Mouse (Mus musculus): Measurements from ENCODE around the gene Hmgn3. TPM values are rescaled to one million over a fixed set of nuclear protein-coding genes. Genes with fewer than 3 reads are reported as not detected.
"Not testable (repeated sequence)": the region's sequence is repeated elsewhere in the genome, so short reads cannot be mapped to it uniquely, and the experiment has no call there.

Gene Hmgn3
- polyA plus RNA-seq (2015; fragmentation: Nextera tagmentation; extraction: Ambion mirVana): 229 and 231 TPM in 2 replicates

DNA sequence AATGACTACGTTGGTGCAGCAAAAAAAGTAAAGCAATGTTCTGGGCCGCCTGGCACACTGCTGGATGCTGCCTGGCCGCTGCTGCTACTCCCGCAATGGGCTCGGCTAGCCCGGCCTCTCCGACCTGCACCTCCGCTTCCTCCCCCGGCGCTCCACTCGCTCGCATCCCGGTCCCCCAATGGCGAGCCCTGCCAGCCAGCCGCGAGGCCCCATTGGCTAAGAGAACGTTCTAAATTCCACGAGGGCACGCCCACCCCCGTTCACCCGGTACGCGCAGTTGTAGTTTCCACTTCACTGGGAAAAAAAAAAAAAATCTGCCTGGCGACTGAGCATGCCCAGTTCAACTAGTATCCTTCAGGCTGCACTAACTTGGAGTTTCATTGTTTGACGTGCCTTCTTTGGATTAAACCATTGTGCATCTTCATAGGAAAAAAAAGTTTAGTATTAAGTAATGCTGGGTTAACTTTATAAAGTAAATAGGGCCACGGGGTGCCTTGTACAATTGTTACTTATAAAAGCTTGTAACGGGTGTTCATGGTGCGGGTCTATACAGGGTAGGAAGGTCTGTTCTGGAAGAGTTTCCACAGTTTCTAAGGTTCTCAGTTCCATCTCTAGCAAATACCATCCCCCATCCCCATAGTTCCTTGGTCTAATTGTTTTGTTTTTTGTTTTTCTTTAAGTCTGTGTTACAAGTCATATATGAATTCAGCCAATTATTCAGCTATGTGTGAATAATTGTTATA, at the start of gene Hmgn3:
TSS of gene Hmgn3 (minus strand) at position 240 of the 743 bp plus-strand sequence.
- 7% methylated on average over 28 of the region's 28 CpGs for whole genome bisulfite sequencing
- ATAC-seq (ENCODE audit: insufficient number of reproducible peaks, low FRiP score, low TSS enrichment, low read depth): peak; percentile 96
- no peaks in the 10 kb centered on the region for H3K9me3 ChIP-seq
- H3K36me3 ChIP-seq: no peaks in the 10 kb centered on the region
- peak within 1 kb of the TSS; percentile 96 for H3K4me2 ChIP-seq
- no peaks in the 10 kb centered on the region for H3K27me3 ChIP-seq
- peaks cover 5% of the 10 kb centered on the region for H3K4me1 ChIP-seq
- peak within 1 kb of the TSS; percentile 40 for H3K9ac ChIP-seq
- peak within 1 kb of the TSS; percentile 70 for H3K4me3 ChIP-seq
- H3K27ac ChIP-seq: peak within 1 kb of the TSS; percentile 86

DNA sequence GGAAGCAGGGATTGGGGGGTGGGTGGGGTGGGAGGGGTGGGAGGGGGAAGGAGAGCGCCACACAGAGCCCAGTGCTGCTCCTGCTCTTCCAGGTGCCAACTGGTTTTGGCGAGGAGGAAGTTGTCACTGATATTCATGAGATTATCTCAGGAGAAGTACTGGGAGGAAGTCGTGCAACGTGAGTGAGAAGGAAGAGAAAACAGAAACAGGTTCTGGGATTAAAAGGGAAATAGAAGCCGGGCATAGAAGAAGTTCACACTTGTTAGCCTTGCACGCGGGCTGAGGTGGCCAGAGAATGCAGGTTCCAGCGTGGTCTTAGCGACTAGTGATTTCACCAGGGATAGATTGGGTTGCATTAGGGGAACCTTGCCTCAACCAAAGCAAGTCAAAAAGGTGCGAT, 49.3 kb upstream of the Hmgn3 start:
- no peak for ATAC-seq (ENCODE audit: insufficient number of reproducible peaks, low FRiP score, low TSS enrichment, low read depth)
- H3K4me2 ChIP-seq: no peak overlapping the region
- no peak overlapping the region for H3K27ac ChIP-seq
- H3K4me1 ChIP-seq: peaks cover 20% of the 10 kb centered on the region
- WGBS: 63% methylated on average over 10 of the region's 10 CpGs
- no peaks in the 10 kb centered on the region for H3K27me3 ChIP-seq
- no peaks in the 10 kb centered on the region for H3K9me3 ChIP-seq
- H3K4me3 ChIP-seq: no peak overlapping the region
- no peak overlapping the region for H3K9ac ChIP-seq
- H3K36me3 ChIP-seq: no peaks in the 10 kb centered on the region

DNA sequence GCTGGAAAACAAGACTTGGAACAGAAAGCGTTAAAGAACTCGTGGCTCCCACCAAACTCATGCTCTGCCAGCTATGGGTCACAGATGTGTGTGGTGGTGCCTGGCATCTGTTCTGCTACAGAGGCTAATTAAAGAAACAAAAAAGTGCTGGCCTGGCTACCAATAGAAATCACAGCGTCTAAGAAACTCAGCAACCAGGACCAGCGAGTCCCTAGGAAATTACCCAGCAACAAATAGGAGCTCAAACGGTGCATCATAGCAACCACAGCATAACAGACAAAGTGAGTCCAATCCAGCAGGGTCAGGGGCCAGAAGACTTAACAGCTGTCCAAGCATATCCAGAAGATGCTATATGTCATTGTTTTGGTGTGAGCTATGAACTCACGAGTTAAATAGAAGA, 48.5 kb upstream of the Hmgn3 start:
- no peak overlapping the region for H3K27ac ChIP-seq
- ATAC-seq (ENCODE audit: insufficient number of reproducible peaks, low FRiP score, low TSS enrichment, low read depth): no peak
- H3K36me3 ChIP-seq: no peaks in the 10 kb centered on the region
- H3K4me1 ChIP-seq: peaks cover 20% of the 10 kb centered on the region
- H3K4me3 ChIP-seq: no peak overlapping the region
- H3K9me3 ChIP-seq: no peaks in the 10 kb centered on the region
- 29% methylated on average over 6 of the region's 6 CpGs for WGBS
- H3K4me2 ChIP-seq: peak overlapping the region; percentile 12; the same call in 1 of the 2 replicates
- H3K9ac ChIP-seq: no peak overlapping the region
- H3K27me3 ChIP-seq: no peaks in the 10 kb centered on the region

DNA sequence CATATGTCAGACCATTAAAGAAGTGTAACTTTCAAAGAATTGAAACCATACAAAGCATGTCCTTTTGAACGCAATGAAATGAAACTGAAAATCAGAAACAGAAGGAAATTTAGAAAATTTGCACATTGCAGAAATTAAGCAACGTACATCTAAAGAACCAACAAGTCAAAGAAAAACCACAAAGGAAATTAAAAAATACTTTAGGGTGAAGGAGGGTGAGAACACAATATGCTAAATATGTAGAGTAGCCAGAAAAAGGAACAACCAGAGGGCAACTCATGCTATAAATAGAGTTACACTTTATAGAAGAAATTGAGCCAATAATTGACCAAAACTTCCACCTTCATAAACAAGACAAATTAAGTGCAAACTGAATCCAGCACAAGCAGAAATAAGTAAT, 41.3 kb upstream of the Hmgn3 start:
- H3K9me3 ChIP-seq: no peaks in the 10 kb centered on the region
- H3K27me3 ChIP-seq: no peaks in the 10 kb centered on the region
- H3K36me3 ChIP-seq: no peaks in the 10 kb centered on the region
- no peak overlapping the region for H3K9ac ChIP-seq
- no peak overlapping the region for H3K27ac ChIP-seq
- H3K4me1 ChIP-seq: no peaks in the 10 kb centered on the region
- no peak overlapping the region for H3K4me2 ChIP-seq
- 43% methylated on average over 2 of the region's 2 CpGs for WGBS
- ATAC-seq (ENCODE audit: insufficient number of reproducible peaks, low FRiP score, low TSS enrichment, low read depth): no peak
- H3K4me3 ChIP-seq: no peak overlapping the region

DNA sequence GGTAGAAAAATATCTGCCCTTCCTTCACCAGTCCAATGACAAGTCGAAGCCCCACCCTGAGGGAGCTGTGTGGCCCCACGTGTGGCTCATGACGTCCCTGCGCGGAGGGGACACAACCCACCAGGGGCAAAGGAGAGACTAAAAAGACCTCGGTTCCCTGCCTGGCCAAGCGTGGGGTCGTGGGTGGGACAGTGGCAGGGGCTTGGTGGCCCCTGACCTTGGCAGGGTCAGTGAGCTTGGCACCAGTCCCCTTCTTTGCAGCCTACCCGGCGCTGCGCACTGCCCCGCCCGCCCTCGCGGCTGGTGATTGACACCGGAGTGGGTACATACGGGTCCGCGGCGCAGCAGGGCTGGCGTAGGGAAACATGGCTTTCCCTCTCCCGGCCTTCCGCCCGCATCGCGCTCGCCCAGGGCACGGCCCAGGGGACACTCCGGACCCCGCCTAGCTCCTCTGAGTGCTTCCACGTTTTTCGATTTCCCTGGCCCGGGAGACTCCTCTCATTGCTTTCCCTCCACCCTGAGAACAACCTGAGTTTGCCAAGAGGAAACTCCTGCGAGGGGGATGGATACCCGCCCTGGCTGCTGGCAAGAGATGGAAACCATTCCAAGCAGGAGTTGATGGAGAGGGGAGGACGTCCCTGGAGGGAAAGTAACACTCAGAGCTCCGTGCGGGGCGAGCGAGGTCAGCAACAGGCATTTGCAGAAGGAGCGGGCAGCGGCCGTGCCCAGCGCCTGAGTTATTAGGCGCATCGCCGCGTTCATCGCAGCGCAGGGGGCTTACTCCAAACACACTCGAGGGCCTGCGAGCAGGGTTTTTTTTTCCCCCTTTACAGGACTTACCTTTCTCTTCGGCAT, 667 bp downstream of the Hmgn3 start:
- H3K27me3 ChIP-seq: no peaks in the 10 kb centered on the region
- no peaks in the 10 kb centered on the region for H3K9me3 ChIP-seq
- peaks cover 5% of the 10 kb centered on the region for H3K4me1 ChIP-seq
- 3% methylated on average over 53 of the region's 53 CpGs for WGBS
- H3K9ac ChIP-seq: peak overlapping the region; percentile 40
- peak overlapping the region; percentile 86 for H3K27ac ChIP-seq
- ATAC-seq (ENCODE audit: insufficient number of reproducible peaks, low FRiP score, low TSS enrichment, low read depth): peak; percentile 69; the same call in 1 of the 2 replicates
- H3K4me3 ChIP-seq: peak overlapping the region; percentile 70
- peak overlapping the region; percentile 96 for H3K4me2 ChIP-seq
- H3K36me3 ChIP-seq: no peaks in the 10 kb centered on the region; the same call in 1 of the 2 replicates

DNA sequence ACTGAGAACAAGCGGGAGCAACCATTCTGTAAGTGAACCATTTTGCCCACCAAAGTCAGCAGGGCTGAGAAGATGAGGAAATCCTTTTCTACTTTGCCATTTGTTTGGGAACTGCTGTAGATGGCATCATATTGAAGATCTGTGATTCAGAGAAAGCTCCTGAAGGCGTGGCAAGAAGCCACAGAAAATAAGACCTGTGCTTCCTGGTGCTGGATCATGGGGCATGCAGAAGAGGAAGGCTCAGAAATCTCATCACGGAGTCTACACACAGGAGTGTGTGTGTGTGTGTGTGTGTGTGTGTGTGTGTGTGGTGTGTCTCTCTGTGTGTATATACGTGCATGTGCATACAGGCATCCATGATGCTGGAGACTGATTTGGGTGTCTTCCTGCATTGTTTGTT, 16.7 kb downstream of the Hmgn3 start:
- Histone ChIP-seq H3K4me1 (no peaks in the 10 kb centered on the region), H3K4me2 (no peak overlapping the region), H3K27ac (no peak overlapping the region), H3K36me3 (0 out of 2 replicates have a peak, but pooled peaks cover 1% of the 10 kb centered on the region), H3K4me3 (no peak overlapping the region), H3K27me3 (no peaks in the 10 kb centered on the region), H3K9me3 (no peaks in the 10 kb centered on the region), H3K9ac (no peak overlapping the region)
- WGBS: 92% methylated on average over 4 of the region's 4 CpGs
- ATAC-seq (ENCODE audit: insufficient number of reproducible peaks, low FRiP score, low TSS enrichment, low read depth): no peak

DNA sequence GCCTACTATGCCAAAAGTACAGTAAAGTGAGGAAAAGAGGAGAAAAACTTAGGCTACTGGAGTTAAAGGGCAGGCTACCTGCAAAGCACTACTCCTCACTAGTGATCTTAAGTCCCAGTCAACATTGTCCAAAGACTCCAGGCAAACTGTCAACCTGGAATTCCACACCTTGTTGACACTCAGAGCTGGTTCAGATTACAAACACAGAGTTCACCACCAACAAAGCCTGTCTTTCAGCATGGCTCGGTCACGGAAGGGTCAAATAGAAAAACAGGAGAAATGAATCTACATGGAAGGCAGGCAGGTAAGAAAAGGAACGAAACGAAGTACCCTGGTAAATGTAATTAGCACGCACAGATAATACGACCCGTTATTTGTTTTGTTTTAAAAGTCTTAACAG, 18.6 kb downstream of the Hmgn3 start:
- Histone ChIP-seq H3K9me3 (no peaks in the 10 kb centered on the region), H3K4me1 (no peaks in the 10 kb centered on the region), H3K4me2 (no peak overlapping the region), H3K27me3 (no peaks in the 10 kb centered on the region), H3K9ac (no peak overlapping the region), H3K36me3 (0 out of 2 replicates have a peak, but pooled peaks cover 4% of the 10 kb centered on the region), H3K27ac (no peak overlapping the region), H3K4me3 (no peak overlapping the region)
- no peak for ATAC-seq (ENCODE audit: insufficient number of reproducible peaks, low FRiP score, low TSS enrichment, low read depth)
- 28% methylated on average over 7 of the region's 7 CpGs for WGBS

DNA sequence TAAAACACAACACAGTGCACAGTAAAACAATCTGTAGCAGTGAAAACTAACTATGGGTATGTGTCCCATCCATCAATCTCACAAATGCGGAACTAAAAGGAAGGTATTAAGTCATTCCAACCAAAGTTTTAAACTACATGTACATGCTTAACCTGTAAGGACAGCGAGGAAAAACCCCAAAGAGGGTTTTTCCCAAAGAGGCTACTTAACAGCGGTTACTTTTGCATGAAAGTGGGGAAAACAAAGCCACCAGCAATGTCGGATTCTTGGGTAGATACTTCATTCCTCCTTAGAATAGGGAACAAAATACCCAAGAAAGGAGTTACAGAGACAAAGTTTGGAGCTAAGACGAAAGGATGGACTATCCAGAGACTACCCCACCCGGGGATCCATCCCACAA, 20.0 kb downstream of the Hmgn3 start:
- not testable (repeated sequence) for ATAC-seq (ENCODE audit: insufficient number of reproducible peaks, low FRiP score, low TSS enrichment, low read depth); H3K9me3 ChIP-seq; H3K4me1 ChIP-seq; H3K4me2 ChIP-seq; H3K27ac ChIP-seq; H3K36me3 ChIP-seq; H3K27me3 ChIP-seq; H3K4me3 ChIP-seq; H3K9ac ChIP-seq
- 87% methylated on average over 6 of the region's 6 CpGs for WGBS

DNA sequence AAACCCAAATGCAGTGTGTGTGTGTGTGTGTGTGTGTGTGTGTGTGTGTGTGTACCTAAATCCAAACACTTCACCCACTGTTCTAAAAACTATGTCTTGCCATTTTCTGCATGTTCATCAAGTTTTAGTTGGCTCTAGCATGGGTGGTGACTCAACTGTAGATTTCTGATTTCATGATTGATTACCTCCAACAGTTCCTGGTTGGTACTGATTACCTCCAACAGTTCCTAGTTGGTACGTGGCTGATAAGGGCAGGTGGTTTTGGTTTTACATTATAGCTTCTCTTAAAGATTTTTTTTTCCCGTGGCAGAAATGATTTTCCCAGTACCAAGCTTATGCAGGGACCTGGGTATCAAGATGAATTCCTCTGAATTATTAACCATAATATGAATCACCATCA, 27.3 kb downstream of the Hmgn3 start:
- Histone ChIP-seq H3K9me3 (no peaks in the 10 kb centered on the region), H3K36me3 (no peaks in the 10 kb centered on the region), H3K4me3 (no peak overlapping the region), H3K27ac (no peak overlapping the region), H3K4me1 (peaks cover 9% of the 10 kb centered on the region), H3K27me3 (peaks cover 3% of the 10 kb centered on the region; the same call in 1 of the 2 replicates), H3K4me2 (no peak overlapping the region), H3K9ac (no peak overlapping the region)
- WGBS: 66% methylated on average over 2 of the region's 2 CpGs
- ATAC-seq (ENCODE audit: insufficient number of reproducible peaks, low FRiP score, low TSS enrichment, low read depth): no peak

DNA sequence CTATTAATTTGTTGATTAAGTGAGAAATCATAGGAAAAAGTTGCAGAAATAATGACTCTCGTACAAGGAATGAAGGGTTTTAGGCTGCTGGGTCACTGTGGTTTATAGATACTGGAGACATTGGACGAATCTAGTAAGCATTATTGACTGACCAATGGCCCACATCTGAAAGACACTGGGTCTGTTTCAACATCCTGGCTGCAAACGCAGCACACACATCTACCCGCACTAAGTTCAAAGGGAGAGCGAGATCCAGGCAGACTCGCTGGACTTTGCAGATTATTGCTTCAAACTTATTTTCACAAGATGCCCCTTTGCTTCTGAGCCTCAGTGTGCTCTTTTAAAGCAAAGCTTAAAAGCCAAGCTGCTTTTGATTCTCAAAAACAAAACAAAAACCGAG, 29.0 kb downstream of the Hmgn3 start:
- ATAC-seq (ENCODE audit: insufficient number of reproducible peaks, low FRiP score, low TSS enrichment, low read depth): no peak
- Histone ChIP-seq H3K27me3 (peaks cover 9% of the 10 kb centered on the region; the same call in 1 of the 2 replicates), H3K4me1 (peaks cover 9% of the 10 kb centered on the region), H3K9ac (no peak overlapping the region), H3K4me3 (no peak overlapping the region), H3K9me3 (no peaks in the 10 kb centered on the region), H3K4me2 (no peak overlapping the region), H3K36me3 (no peaks in the 10 kb centered on the region), H3K27ac (no peak overlapping the region)
- WGBS: 52% methylated on average over 7 of the region's 7 CpGs

DNA sequence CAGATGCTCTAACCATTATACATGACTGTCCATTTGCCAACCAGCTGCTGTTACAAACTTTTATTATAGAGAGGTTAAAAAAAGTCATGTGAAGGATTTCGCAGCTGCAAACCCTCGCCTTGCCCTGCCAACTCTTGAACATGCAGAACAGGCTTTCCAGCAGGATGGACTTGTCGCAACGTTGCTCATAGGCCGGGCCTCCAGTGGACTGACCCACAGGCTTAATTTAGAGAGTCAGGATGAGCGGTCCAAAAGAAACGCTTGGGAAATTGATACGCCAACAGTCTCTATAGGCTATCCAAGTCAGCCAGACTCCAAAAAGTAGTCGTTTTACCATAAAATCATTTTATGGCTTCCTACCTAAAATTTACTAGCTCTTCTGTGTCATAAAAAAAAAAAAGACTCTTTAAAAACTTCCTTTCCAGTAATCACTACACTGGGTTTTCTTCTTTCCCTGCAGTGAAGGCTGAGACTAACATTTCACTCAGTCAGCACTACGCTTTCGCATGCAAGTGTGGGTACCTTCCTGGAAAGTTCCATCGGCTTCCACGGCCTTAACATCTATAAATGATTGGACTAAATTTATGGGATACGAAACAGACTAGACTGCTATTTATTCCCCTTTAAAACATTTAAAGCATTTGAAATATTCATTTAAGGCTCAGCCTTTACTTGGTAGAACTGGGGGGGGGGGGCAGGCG, 29.6 kb downstream of the Hmgn3 start:
- Histone ChIP-seq H3K36me3 (no peaks in the 10 kb centered on the region), H3K9me3 (no peaks in the 10 kb centered on the region), H3K4me1 (peaks cover 9% of the 10 kb centered on the region), H3K27ac (no peak overlapping the region), H3K27me3 (peaks cover 9% of the 10 kb centered on the region; the same call in 1 of the 2 replicates), H3K9ac (no peak overlapping the region), H3K4me3 (no peak overlapping the region), H3K4me2 (no peak overlapping the region)
- ATAC-seq (ENCODE audit: insufficient number of reproducible peaks, low FRiP score, low TSS enrichment, low read depth): no peak
- WGBS: 40% methylated on average over 15 of the region's 15 CpGs
